Mouse (Mus musculus) thymus, postnatal 4 days (tissue): ENCODE data around the gene Cd83.

Experiments used
- DNase-seq: peaks from one replicate; pipeline ENCODE4 v3.0.0; 2021

The Cd83 gene

GRCm38 (mm10) chr13:43807272-43807675 lies 22.7 kb downstream of the Cd83 start:
- DNase-seq, result no peak

DNA sequence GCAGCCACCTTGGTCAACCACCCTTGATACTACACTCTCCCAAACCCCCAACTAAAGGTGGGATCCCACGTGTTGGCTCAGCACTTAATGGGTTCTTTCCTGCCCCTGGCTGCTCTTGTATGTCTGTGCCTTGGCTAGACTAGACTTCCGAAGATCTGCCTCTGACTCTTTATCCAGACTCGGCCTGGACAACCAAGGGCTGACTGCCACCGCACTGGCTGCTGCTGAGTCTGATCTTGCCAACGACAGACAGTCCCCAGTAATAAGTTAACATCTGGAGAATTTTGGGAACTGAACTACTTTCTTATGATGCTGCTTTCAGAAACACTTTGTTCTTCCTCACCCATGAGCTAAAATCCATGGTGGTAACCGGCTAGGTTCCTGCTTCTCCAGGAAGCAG lies 26.0 kb downstream of the Cd83 start:
- DNase-seq, result no peak

- no peak for DNase-seq
These were observed 27.3 kb downstream of the Cd83 start for GRCm38 (mm10) chr13:43811835-43812234.

DNA sequence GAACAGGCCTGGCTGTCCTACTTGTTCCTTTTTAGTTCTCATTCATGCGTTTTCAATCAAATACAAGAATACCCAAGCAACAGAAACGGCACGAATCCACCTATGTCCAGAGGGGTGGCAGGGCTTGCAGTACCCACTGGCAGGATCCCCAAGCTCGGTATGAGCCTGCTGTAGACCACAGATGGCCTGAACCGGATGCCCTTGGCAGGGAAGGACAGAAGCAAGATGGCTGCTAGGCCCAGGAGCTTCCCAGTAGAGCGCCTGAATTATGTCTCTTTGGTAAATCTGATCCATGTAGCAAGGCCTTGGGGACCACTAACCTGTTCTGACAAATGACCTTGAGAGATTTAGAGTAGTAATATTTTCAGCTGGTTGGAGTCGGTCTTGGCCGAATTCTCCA lies 28.9 kb downstream of the Cd83 start:
- no peak for DNase-seq

- DNase-seq, result no peak
These were observed 32.9 kb downstream of the Cd83 start for GRCm38 (mm10) chr13:43817461-43817860.

DNA sequence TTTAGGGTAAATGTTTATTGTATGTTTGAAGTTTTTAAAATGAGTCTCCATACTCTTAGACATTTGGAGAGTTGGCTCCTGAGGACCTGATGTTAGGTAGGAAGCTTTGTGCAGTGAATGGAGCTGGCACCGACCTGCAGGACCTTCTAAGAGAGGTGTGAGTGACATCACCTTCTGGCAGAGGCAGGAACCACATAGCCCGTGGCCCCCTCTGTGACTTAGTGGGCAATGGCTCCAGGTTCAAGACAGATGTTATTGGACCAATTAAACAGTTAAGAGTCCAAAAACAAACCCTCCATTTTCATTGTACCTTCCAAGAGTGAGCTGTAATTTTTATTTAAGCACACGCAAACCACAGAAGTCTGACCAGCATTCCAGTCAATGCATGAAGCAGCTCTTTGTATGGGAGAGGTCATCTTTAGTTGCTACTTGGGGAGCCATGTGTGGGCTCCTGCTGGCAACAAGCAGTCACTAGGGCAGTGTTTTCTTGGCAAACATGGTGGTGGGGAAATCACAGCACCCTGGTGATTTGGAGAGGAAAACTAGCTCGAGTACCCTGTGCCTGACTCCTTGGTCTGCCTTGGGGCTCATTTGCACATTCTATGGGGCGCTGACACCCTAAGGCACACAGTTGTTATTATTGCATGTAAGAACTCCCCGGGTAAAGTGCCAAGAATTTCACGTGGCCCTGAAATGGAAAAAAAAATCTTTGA lies 33.9 kb downstream of the Cd83 start:
- DNase-seq, result no peak

- DNase-seq, result no peak
These were observed 34.4 kb downstream of the Cd83 start for GRCm38 (mm10) chr13:43819020-43819310.

DNA sequence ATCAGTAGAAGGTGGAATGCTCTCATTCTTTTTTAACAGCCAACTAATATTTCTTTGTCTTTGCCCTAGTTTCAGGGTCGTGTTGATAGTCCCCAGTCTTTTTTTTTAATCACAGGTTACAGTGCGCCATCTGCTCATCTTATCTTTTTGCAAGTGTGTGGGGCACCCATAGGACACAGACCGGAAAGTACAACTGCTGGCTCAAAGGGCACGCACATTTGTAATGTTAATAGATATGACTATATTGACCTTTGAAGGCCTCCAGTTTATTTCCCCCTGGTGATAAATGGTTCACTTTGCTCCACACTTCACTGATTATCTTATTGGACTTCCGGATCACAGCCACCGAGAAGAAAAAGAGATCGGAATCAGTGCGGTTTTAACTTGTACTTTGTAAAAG lies 35.5 kb downstream of the Cd83 start:
- DNase-seq, result no peak

- no peak for DNase-seq
These were observed 37.7 kb downstream of the Cd83 start for GRCm38 (mm10) chr13:43822306-43822705.

DNA sequence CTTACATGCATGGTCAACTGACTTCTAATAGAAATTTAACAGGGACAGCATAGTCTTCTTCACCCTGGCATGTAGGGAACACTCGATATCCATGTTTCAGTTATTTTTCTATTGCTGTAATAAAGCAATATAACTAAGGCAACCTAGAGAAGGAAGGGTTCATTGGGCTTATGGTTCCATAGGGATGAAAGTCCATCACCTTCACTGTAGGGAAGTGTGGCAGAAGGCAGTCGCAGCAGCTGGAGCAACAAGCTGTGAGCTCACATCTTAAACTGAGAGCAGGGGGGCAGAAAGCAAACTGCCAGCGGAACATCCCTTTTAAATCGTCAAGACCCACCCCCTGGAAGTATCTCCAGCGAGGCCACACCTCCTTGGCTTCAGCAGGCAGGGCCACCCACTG lies 44.1 kb downstream of the Cd83 start:
- no peak for DNase-seq

DNA sequence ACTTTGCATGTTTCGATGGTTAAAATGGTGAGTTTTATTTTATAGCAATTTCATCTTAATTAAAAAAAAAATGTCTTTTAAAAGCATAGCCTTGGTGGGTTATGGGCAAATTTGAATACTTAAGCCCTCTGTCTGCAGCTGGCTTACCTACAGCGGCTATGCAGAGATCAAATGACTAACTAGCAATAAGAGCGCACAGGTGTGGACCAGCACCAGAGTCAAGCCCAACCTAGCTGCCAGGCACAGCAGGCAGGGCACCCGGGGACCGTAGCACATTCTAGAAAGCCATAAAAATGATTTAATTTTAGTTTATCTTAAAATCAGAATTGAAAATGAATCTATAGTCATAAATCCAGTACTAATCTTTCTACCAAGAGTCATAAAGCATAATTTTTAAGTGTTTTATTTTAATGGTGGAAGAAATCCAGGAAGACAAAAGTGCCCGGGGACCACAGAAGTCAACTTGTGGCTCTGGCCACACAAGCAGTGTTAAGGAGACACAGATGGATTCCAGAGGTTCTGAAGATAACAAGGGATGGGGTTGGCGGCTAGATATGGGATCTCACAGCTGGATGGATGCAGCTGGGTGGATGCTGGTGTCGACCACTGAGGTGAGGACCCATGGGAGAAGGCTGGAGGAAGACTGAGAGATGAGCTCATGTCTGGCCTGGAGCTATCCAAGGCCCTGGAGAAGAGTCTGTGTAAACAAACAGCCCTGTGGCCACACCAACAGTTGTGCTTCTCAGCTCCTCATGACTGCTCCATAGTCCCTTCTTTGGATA lies 46.5 kb downstream of the Cd83 start:
- DNase-seq, result peak; percentile 34

GRCm38 (mm10) chr13:43832731-43833130 lies 48.2 kb downstream of the Cd83 start:
- peak; percentile 67 for DNase-seq

- DNase-seq, result no peak
These were observed 51.8 kb downstream of the Cd83 start for GRCm38 (mm10) chr13:43836376-43836775.

DNA sequence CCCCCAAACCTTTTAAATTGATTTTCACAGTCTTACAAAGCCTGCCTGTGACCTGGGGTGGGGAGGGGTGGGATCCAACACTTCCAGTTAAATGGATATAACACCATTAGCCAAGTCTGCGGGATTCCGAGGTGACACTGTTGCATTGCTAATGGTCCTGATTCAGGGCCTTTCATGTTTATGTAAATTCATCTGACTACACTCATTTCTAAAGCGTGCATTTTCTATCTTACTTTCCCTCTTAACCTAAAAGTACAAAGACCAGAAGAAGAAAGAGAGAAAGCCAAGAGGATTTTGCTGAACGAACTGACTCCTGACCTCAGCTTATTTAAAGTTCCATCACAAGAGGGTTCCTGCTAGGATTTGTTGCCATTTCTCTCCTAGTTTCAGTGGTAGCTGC lies 53.2 kb downstream of the Cd83 start:
- no peak for DNase-seq

GRCm38 (mm10) chr13:43845151-43845550 lies 60.6 kb downstream of the Cd83 start:
- DNase-seq, result no peak

GRCm38 (mm10) chr13:43847186-43847585 lies 62.6 kb downstream of the Cd83 start:
- DNase-seq, result no peak

DNA sequence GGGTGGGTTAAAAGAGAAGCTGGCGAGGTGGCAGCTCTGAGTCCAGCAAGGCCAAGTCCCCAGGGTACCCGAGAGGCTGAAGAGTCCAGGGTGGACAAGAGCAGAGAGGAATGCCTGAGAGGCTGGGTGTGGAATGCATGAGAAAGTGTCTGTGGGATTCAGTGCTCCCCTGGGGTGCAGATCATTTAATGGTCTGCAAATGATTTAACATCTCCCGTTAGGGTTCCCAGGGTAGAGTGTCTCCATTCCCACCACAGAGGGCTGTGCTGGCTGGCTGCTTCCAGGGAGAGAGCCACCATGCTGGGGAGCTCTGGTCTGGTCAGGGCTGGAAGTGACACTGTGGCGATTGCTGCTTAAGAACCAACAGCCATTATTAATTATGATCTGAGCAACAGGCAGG lies 65.2 kb downstream of the Cd83 start:
- DNase-seq, result no peak

GRCm38 (mm10) chr13:43851108-43851507 lies 66.5 kb downstream of the Cd83 start:
- DNase-seq, result no peak
